In genomic region chr5:105975275-105976011, GRCm38 (mm10) we compare ENCODE assay signal across 8 mouse cellular contexts.
A peak's percentile ranks its signal among the peaks of the same experiment; 100 is the strongest.
DNase-seq lines count a peak whose midpoint lies in the region; ATAC-seq and TF ChIP-seq lines count a peak whose summit lies in the region.

No protein-coding gene starts in this region.

- H3K9me3 ChIP-seq in forebrain, embryonic 15.5 days, result no peaks in the 10 kb centered on the region
- no peaks in the 10 kb centered on the region for H3K9me3 ChIP-seq in intestine, embryonic 14.5 days (ENCODE audit: control insufficient read depth, low read length)
- no peaks in the 10 kb centered on the region for H3K9me3 ChIP-seq in lung, embryonic 15.5 days

- peak overlapping the region; percentile 64 for H3K27ac ChIP-seq in bone marrow macrophage, adult 2 months (ENCODE audit: insufficient read depth, low read depth, low read length)
- H3K27ac ChIP-seq in forebrain, embryonic 15.5 days (replicated peaks), result no peak overlapping the region
- no peak overlapping the region for H3K27ac ChIP-seq in intestine, embryonic 14.5 days (ENCODE audit: low read depth)
- H3K27ac ChIP-seq in lung, embryonic 15.5 days, result peak overlapping the region; percentile 55

- TF ChIP-seq CTCF in bone marrow macrophage, adult 2 months (IDR thresholded peaks at IDR 0.05; ENCODE audit: low read depth, low read length), result no peak

- ATAC-seq in forebrain, embryonic 15.5 days (replicated peaks), result no peak
- no peak for ATAC-seq in intestine, embryonic 14.5 days (replicated peaks; ENCODE audit: low FRiP score, low TSS enrichment, low read depth)
- no peak for ATAC-seq in lung, embryonic 15.5 days (ENCODE audit: borderline replicate concordance, extremely low read depth, low FRiP score, low TSS enrichment)

- peak overlapping the region; percentile 34 for H3K4me2 ChIP-seq in forebrain, embryonic 15.5 days (replicated peaks)
- peak overlapping the region; percentile 15; the same call in 1 of the 2 replicates for H3K4me2 ChIP-seq in intestine, embryonic 14.5 days (ENCODE audit: low read length)
- H3K4me2 ChIP-seq in lung, embryonic 15.5 days, result peak overlapping the region; percentile 43

- no peak for TF ChIP-seq POLR2A in bone marrow macrophage, adult 2 months (IDR thresholded peaks at IDR 0.05; ENCODE audit: borderline replicate concordance, low read depth, low read length)

- WGBS in forebrain, embryonic 15.5 days, result 11% methylated on average over 20 of the region's 21 CpGs
- 43% methylated on average over 21 of the region's 21 CpGs for WGBS in intestine, embryonic 14.5 days
- WGBS in lung, embryonic 15.5 days, result 30% methylated on average over 20 of the region's 21 CpGs

- H3K4me3 ChIP-seq in bone marrow macrophage, adult 2 months (ENCODE audit: insufficient read depth, low read length), result peak overlapping the region; percentile 43
- peak overlapping the region; percentile 13 for H3K4me3 ChIP-seq in forebrain, embryonic 15.5 days
- no peak overlapping the region for H3K4me3 ChIP-seq in intestine, embryonic 14.5 days (ENCODE audit: low read depth, low read length)
- peak overlapping the region; percentile 16; the same call in 1 of the 2 replicates for H3K4me3 ChIP-seq in lung, embryonic 15.5 days

- H3K27me3 ChIP-seq in forebrain, embryonic 15.5 days, result peaks cover 4% of the 10 kb centered on the region; the same call in 1 of the 2 replicates
- no peaks in the 10 kb centered on the region for H3K27me3 ChIP-seq in intestine, embryonic 14.5 days (replicated peaks; ENCODE audit: control insufficient read depth, insufficient read depth, low read length)
- H3K27me3 ChIP-seq in lung, embryonic 15.5 days, result no peaks in the 10 kb centered on the region

- no peak for DNase-seq in intestine, embryonic 14.5 days (ENCODE audit: low spot score)
- no peak for DNase-seq in right cerebral cortex, postnatal 10 days (ENCODE audit: low spot score in 2 of 2)
- no peak for DNase-seq in ovary, adult 18-20 months (ENCODE audit: low spot score)
- DNase-seq in left cerebral cortex, postnatal 14 days (ENCODE audit: low spot score in 2 of 2), result no peak
- no peak for DNase-seq in ovary, postnatal 36 days (ENCODE audit: low spot score)

- no peaks in the 10 kb centered on the region for H3K36me3 ChIP-seq in forebrain, embryonic 15.5 days
- H3K36me3 ChIP-seq in intestine, embryonic 14.5 days (ENCODE audit: control insufficient read depth, insufficient read depth, low read length), result no peaks in the 10 kb centered on the region
- no peaks in the 10 kb centered on the region for H3K36me3 ChIP-seq in lung, embryonic 15.5 days

- no peak overlapping the region for H3K9ac ChIP-seq in forebrain, embryonic 15.5 days (replicated peaks)
- H3K9ac ChIP-seq in intestine, embryonic 14.5 days (ENCODE audit: low read length), result no peak overlapping the region
- no peak overlapping the region for H3K9ac ChIP-seq in lung, embryonic 15.5 days

- 0 out of 2 replicates have a peak, but pooled peaks cover 6% of the 10 kb centered on the region for H3K4me1 ChIP-seq in bone marrow macrophage, adult 2 months (ENCODE audit: control insufficient read depth, insufficient read depth, low read length)
- peaks cover 11% of the 10 kb centered on the region; the same call in 1 of the 2 replicates for H3K4me1 ChIP-seq in forebrain, embryonic 15.5 days
- no peaks in the 10 kb centered on the region for H3K4me1 ChIP-seq in intestine, embryonic 14.5 days (replicated peaks; ENCODE audit: control insufficient read depth, insufficient read depth, low read length)
- 0 out of 2 replicates have a peak, but pooled peaks cover 7% of the 10 kb centered on the region for H3K4me1 ChIP-seq in lung, embryonic 15.5 days

- intact Hi-C loops in left cerebral cortex, postnatal 14 days (cut with DNase I), result no loop called here

Comparison
In these comparisons a context has a peak if more than half of its experiments do, and no peak if none do; other contexts are left out.
1. H3K27ac ChIP-seq: peak in bone marrow macrophage, adult 2 months (single experiment) and lung, embryonic 15.5 days (single experiment); none in forebrain, embryonic 15.5 days (single experiment) and intestine, embryonic 14.5 days (single experiment).
2. Peak in every context shown above with its lines, with median percentiles within 50 percentile points of each other: H3K4me2 ChIP-seq.